Mouse (Mus musculus) brain, embryonic 14.5 days (tissue): ENCODE data around the gene Ryr1.

ENCODE experiments used
- CTCF ChIP-seq: fragments of 200-500 bp; IDR thresholded peaks from 2 replicates; pipeline ENCODE4 v1.5.1; 2012; ENCODE audit warnings: inconsistent platforms, mild to moderate bottlenecking, moderate library complexity, borderline replicate concordance; ENCODE audit not compliant: insufficient read depth, insufficient read length; ENCODE audit errors: extremely low read depth
- POLR2A ChIP-seq: fragments of 200-500 bp; IDR thresholded peaks from 2 replicates; pipeline ENCODE4 v1.6.1; 2012; ENCODE audit warnings: mild to moderate bottlenecking, inconsistent platforms, borderline replicate concordance; ENCODE audit not compliant: poor library complexity, insufficient read depth, insufficient read length, severe bottlenecking; ENCODE audit errors: extremely low read depth

DNA sequence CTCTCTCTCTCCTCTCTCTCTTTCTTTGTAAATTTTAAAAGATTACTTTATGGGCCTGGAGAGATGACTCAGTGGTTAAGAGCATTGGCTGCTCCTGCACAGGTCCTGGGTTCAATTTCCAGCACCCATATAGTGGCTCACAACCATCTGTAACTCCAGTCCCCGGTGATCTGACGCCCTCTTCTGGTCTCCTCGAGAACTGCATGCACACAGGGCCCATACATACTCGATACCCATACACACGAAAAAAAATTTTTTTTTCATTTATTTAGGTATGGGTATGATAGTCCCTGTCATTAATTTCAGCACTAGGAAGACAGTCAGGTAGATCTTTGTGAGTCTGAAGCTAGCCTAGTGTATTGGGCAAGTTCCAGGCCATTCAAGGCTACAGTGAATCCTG is 83.8 kb downstream of the Ryr1 start:
- TF ChIP-seq POLR2A (no peak), CTCF (peak; percentile 40; the same call in 1 of the 2 replicates)
